Mouse (Mus musculus): ENCODE results near the gene Bace1.

Bace1 gene

DNA sequence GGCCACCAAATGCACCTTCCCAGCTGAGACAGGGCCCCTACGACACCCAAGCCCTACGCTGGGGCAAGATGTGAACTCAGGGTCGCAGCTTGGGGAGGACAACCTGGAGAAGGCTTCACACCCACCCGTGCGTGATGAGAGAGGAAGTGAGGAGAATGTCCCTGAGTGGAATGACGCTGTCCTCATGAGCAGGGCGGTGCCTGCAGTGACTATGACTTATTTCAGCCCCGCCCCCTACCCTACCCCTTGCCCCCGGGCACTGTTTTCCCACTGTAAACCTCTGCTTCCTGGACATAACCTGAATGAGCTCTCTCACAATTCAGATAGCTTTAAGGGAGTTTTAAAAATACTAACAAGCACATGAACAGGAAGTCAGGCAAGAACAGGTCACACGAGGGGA lies 22.9 kb upstream of the Bace1 start:
- DNase-seq (ENCODE audit: low read depth, low spot score): peak; percentile 7
- Histone ChIP-seq H3K27me3 (ENCODE audit: control insufficient read depth, insufficient read depth, low read length, poor library complexity, severe bottlenecking) (no peaks in the 10 kb centered on the region), H3K36me3 (ENCODE audit: control insufficient read depth, insufficient read depth, low read length, poor library complexity, severe bottlenecking) (no peaks in the 10 kb centered on the region; the same call in 1 of the 2 replicates)

DNA sequence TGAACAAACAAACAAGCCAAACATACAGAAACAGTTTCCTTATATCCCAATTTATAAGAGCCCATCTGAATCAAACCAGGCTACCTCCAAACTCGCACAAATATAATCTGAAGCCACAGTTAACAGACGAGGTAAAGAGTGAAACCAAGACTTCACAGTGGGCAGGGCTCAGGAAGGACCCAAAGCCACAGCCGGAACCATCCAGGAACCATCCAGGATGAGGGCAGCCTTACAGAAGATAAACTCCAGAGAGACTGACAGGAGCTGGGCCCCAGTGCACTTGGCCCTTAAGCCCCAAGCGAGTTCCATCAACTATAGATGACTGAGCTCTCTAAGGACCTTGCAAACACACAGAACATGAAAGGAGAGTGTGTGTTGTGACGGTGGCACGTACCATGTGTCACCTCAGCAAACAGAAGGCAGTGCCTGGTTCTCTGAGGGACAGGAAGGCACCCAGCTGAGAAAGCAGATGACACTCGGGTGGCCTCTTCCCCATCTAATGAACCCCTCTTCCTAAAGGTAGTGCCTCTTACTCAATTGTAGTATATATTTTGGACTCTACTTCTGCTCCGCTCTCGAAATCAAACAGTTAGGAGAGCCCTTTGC lies 19.9 kb upstream of the Bace1 start:
- H3K27me3 ChIP-seq (ENCODE audit: control insufficient read depth, insufficient read depth, low read length, poor library complexity, severe bottlenecking): no peaks in the 10 kb centered on the region
- no peaks in the 10 kb centered on the region; the same call in 1 of the 2 replicates for H3K36me3 ChIP-seq (ENCODE audit: control insufficient read depth, insufficient read depth, low read length, poor library complexity, severe bottlenecking)
- no peak for DNase-seq (ENCODE audit: low read depth, low spot score)

DNA sequence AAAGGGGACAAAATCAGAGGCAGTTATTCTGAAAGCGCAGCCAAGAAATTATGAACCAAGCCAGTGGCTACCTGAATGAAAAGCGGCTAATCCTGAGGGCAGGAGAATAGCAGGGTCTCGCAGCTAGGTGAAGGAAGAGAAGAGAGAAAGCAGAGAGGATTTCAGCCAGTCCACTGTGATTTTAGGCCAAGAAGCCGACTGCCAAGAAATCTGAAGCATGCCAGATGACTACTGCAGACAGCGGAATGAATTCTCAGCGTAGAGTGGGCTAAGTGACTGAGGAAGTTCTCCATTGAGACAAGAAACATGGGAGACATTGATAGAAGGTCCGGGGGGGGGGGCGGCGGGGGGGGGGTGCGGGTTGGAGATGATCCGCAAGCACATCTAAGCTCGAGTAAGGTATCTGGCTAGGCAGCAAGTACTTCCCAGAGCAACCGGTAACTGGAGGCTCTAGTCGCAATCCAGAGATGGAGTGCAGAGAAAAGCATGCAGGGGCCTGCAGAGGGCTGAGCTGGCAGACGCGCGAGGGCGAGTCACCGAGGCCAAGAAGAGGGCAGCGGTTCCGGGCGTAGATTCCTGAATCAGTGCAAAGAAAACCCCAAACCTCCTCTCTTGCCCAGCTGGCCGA lies 10.6 kb upstream of the Bace1 start:
- H3K27me3 ChIP-seq (ENCODE audit: control insufficient read depth, insufficient read depth, low read length, poor library complexity, severe bottlenecking): no peaks in the 10 kb centered on the region
- peak; percentile 12 for DNase-seq (ENCODE audit: low read depth, low spot score)

DNA sequence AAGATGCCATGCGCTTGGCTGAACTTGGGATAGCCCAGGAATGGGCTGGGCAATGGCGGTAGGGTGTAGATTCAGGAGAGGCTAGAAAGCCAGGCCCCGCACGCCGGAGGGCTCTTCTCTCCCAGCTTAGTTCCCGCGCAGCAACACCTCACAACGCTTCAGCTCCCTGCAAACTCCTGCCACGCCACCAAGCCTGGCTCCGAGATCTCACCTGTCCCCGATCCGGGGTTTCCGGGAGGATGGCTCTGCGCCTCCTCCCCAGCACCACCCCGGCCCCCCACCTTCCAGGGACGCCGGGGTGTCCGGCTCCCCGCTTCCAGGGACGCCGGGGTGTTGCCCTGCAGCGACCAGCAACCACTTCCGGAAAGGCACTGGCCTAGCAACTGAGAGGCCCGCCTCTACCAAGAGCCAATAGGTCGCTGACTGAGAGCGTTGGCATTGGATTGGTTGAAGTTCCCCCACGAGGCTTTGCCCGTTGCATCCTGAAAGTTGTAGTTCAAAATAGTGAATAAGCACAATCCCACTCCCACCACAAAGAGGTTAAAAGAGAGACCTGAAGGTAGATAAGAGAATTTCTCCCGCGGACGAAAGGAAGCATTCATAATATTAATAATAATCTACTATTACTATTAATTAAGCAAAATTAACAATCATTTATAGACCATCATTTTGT lies 10.0 kb upstream of the Bace1 start, which contains the start of gene Cep164:
TSS of gene Cep164 (minus strand) at position 401 of the 673 bp plus-strand sequence.
- no peaks in the 10 kb centered on the region for H3K36me3 ChIP-seq (ENCODE audit: control insufficient read depth, insufficient read depth, low read length, poor library complexity, severe bottlenecking)

More for the DNA sequence above, 10.6 kb upstream of the Bace1 start:
- H3K36me3 ChIP-seq (ENCODE audit: control insufficient read depth, insufficient read depth, low read length, poor library complexity, severe bottlenecking): no peaks in the 10 kb centered on the region

DNA sequence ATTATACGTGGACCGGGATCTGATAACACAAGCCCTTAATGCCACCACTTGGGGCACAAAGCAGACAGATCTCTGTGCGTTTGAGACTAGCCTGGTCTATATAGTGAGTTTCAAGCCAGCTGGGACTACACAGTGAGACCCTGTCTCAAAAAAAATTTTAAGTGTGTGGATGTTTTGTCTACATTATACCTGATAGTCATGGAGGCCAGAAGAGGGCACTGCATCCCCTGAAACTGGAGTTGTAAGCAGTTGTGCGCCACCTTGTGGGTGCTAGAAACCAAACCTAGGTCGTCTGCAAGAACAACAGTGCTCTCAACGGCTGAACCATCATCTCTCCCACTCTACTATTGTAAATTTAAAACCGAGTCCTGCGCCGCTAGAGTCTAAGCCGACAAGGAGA lies 9.3 kb upstream of the Bace1 start:
- H3K27me3 ChIP-seq (ENCODE audit: control insufficient read depth, insufficient read depth, low read length, poor library complexity, severe bottlenecking): no peaks in the 10 kb centered on the region
- DNase-seq (ENCODE audit: low read depth, low spot score): peak; percentile 92
- no peaks in the 10 kb centered on the region for H3K36me3 ChIP-seq (ENCODE audit: control insufficient read depth, insufficient read depth, low read length, poor library complexity, severe bottlenecking)

More for the DNA sequence above, 10.0 kb upstream of the Bace1 start, which contains the start of gene Cep164:
- no peaks in the 10 kb centered on the region for H3K27me3 ChIP-seq (ENCODE audit: control insufficient read depth, insufficient read depth, low read length, poor library complexity, severe bottlenecking)
- peak; percentile 86 for DNase-seq (ENCODE audit: low read depth, low spot score)

DNA sequence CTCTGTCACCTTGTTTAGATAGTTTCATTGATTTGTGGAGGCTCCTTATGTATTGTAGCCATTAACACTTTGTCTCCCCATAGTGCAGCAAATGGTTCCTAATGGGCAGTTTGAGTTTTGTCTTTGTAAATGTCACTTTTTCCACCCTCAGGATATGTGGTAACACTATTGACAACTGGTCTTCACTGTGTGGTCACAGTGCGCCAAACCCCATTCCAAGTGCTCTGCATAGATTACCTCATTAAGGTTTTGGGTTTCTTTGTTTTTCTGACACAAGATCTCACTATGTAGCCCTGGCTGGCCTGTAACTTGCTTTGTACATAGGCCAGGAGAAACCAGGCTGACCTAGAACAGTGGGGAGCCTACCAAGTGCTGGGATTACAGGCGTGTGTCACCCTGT lies 5.5 kb upstream of the Bace1 start:
- no peak for DNase-seq (ENCODE audit: low read depth, low spot score)
- no peaks in the 10 kb centered on the region for H3K36me3 ChIP-seq (ENCODE audit: control insufficient read depth, insufficient read depth, low read length, poor library complexity, severe bottlenecking)
- no peaks in the 10 kb centered on the region for H3K27me3 ChIP-seq (ENCODE audit: control insufficient read depth, insufficient read depth, low read length, poor library complexity, severe bottlenecking)

DNA sequence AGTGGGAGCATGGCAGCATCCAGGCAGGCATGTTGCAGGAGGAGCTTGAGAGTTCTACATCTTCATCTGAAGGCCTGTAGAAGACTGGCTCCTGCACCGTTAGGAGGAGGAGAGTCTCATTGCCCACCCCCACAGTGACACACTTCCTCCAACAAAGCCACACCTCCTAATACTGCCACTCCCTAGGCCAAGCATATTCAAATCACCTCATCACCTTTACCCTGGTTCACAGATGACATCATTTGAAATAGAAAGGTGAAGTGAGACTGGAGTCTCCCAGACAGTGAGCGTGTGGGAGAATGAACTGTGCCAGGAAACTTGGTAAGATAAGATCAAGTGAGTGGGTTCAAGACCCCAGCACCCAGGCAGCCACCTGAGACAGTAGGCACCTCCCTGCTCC lies 4.9 kb upstream of the Bace1 start:
- DNase-seq (ENCODE audit: low read depth, low spot score): no peak

DNA sequence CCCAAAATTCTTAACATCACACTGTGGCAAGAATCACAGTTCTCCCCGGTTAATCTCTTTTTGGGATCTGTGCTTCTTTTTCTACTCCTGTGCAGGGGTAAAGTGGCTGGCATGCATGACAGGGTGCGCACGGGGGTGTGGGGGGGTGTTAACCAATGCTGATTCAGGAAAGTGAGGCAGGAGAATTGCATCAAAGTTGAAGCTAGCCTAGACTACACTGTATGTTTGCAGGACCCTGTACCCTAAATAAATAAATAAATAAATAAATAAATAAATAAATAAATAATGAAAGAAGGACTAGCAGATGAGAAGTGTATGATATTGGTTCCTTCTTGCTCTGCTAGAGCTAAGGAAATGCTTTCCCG lies 329 bp upstream of the Bace1 start:
- no peak for DNase-seq (ENCODE audit: low read depth, low spot score)
- H3K27me3 ChIP-seq (ENCODE audit: control insufficient read depth, insufficient read depth, low read length, poor library complexity, severe bottlenecking): 0 out of 2 replicates have a peak, but pooled peaks cover 3% of the 10 kb centered on the region
- H3K36me3 ChIP-seq (ENCODE audit: control insufficient read depth, insufficient read depth, low read length, poor library complexity, severe bottlenecking): no peaks in the 10 kb centered on the region

More for the DNA sequence above, 4.9 kb upstream of the Bace1 start:
- Histone ChIP-seq H3K27me3 (ENCODE audit: control insufficient read depth, insufficient read depth, low read length, poor library complexity, severe bottlenecking) (no peaks in the 10 kb centered on the region), H3K36me3 (ENCODE audit: control insufficient read depth, insufficient read depth, low read length, poor library complexity, severe bottlenecking) (no peaks in the 10 kb centered on the region)

DNA sequence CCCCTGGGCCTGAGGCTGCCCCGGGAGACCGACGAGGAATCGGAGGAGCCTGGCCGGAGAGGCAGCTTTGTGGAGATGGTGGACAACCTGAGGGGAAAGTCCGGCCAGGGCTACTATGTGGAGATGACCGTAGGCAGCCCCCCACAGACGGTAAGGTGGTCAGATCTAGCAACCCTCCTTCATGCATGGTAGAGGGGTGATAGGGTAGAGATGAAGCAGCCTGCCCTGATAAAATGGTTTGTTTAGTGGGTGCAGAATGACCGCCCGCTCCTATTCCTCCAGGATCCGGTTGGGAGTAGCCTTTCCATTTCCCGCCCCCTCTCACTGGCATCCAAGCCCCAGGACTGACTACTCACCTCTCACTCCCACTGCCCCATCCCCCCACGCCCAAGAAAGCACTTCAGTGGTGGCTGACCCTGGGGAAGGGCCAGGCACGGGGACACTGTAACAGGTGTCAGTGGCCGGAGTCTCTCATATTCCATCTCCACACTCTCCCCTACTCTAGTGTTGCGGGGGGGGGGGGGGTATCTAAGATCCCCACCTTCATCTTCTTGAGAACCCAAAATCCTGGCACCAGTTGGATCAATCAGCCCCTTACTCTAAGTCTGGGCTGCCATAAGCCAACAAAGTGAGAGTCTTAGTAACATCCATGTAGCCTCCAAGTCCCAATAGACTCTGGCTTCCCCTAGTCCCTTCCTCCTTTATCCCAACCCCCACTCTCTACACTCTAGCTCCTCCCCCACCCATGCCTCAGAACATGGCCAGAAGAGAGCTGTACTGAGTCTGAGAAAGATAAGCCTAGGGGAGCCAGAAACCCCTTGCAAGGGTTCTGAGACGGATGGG lies 980 bp downstream of the Bace1 start:
- DNase-seq (ENCODE audit: low read depth, low spot score): no peak
- 0 out of 2 replicates have a peak, but pooled peaks cover 3% of the 10 kb centered on the region for H3K27me3 ChIP-seq (ENCODE audit: control insufficient read depth, insufficient read depth, low read length, poor library complexity, severe bottlenecking)
- no peaks in the 10 kb centered on the region for H3K36me3 ChIP-seq (ENCODE audit: control insufficient read depth, insufficient read depth, low read length, poor library complexity, severe bottlenecking)

DNA sequence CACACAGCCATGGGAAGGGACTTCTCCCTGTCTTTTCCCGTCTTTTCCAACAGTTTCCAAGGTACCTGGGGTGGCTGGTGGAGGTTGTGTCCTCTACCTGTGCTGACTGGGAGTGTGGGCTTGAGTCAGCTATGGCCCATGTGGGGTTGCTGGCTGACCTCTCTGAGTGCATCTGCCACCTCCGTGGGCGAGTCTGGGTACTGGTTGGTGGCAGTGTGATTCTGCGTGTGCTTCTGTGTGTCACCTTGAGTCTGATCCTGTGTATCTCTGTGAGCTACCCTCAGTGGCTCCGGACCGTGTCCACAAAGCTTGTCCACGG lies 1.6 kb downstream of the Bace1 start:
- no peak for DNase-seq (ENCODE audit: low read depth, low spot score)
- no peaks in the 10 kb centered on the region for H3K36me3 ChIP-seq (ENCODE audit: control insufficient read depth, insufficient read depth, low read length, poor library complexity, severe bottlenecking)
- 0 out of 2 replicates have a peak, but pooled peaks cover 3% of the 10 kb centered on the region for H3K27me3 ChIP-seq (ENCODE audit: control insufficient read depth, insufficient read depth, low read length, poor library complexity, severe bottlenecking)

DNA sequence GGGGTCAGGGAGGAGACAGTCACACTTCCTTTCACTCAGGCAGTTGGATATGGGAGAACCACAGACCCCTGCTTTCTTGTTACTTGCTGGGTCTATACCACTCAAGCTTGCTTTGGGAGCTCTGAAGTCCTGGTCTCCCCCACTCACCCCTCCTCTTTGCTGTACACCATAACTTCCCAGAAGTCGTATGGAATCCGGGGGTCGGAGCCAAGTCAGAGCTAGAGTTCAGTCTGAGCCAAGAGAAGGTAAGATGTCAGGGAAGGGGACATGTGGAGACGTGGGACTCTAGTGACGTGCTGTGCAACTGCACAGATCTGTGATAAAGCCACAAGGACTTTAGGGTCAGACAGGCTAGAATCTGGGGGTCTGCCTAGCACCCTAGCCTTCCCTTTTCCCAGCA lies 2.0 kb downstream of the Bace1 start:
- no peak for DNase-seq (ENCODE audit: low read depth, low spot score)
- Histone ChIP-seq H3K36me3 (ENCODE audit: control insufficient read depth, insufficient read depth, low read length, poor library complexity, severe bottlenecking) (no peaks in the 10 kb centered on the region), H3K27me3 (ENCODE audit: control insufficient read depth, insufficient read depth, low read length, poor library complexity, severe bottlenecking) (0 out of 2 replicates have a peak, but pooled peaks cover 3% of the 10 kb centered on the region)

DNA sequence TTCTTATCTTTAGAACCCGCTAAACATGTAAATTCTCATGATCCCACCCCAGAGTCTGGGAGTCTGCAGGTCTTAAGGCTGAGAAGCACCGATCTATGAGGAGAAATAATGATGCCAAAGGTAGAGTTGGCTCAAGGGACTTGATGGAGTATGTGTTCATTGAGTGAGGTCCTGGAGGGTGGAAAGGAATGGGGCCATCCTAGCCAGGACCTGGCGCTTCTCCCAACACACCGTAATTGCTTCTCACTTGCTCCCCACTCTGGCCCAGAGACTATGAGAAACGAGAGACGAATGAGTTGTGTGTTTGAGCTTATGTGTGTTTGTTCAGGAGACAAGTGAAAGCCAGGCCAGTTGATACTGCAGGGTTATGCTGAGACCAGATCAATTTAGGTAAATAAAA lies 3.1 kb downstream of the Bace1 start:
- Histone ChIP-seq H3K27me3 (ENCODE audit: control insufficient read depth, insufficient read depth, low read length, poor library complexity, severe bottlenecking) (0 out of 2 replicates have a peak, but pooled peaks cover 3% of the 10 kb centered on the region), H3K36me3 (ENCODE audit: control insufficient read depth, insufficient read depth, low read length, poor library complexity, severe bottlenecking) (no peaks in the 10 kb centered on the region)
- DNase-seq (ENCODE audit: low read depth, low spot score): no peak

DNA sequence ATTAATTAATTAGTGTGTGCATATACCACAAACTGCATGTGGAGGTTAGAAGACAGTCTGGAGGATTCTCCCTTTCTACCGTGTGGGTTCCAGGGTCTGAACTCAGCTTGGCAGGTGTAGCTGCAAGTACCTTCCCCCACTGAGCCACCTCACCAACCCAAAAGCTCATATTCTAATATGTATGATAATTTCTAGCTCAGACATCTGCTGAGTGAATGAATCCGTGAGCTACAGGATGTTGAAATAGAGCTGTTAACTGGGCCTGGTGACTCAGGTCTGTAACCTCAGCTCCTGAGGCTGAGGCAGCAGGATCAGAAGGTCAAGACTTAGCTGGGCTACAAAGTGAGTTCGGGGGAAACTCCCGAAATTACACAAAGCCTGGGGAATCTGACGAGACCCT lies 4.6 kb downstream of the Bace1 start:
- no peak for DNase-seq (ENCODE audit: low read depth, low spot score)
- no peaks in the 10 kb centered on the region for H3K36me3 ChIP-seq (ENCODE audit: control insufficient read depth, insufficient read depth, low read length, poor library complexity, severe bottlenecking)
- H3K27me3 ChIP-seq (ENCODE audit: control insufficient read depth, insufficient read depth, low read length, poor library complexity, severe bottlenecking): 0 out of 2 replicates have a peak, but pooled peaks cover 3% of the 10 kb centered on the region

DNA sequence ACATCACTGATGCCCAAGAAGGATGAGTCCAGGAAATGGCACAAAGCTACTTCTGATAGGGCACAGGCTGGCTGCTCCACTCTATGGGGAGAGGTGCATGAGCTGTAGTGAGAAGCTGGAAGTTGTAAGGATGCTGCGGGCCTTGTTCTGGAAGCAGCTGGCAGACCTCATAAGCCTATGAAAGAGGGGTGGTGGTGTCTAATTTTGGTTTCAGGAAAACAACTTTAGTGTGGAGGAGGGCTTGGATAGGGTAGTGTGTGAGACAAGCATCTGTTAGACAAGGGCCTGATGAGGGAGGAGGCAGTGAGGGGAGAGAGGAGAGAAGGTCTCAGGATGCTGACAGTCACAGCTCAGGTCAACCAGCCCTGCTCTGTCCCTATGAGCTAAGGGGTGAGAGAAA lies 5.4 kb downstream of the Bace1 start:
- no peak for DNase-seq (ENCODE audit: low read depth, low spot score)
- H3K36me3 ChIP-seq (ENCODE audit: control insufficient read depth, insufficient read depth, low read length, poor library complexity, severe bottlenecking): no peaks in the 10 kb centered on the region
- no peaks in the 10 kb centered on the region for H3K27me3 ChIP-seq (ENCODE audit: control insufficient read depth, insufficient read depth, low read length, poor library complexity, severe bottlenecking)

Measured in splenic B cell, adult 2 months (primary cell).